Mouse (Mus musculus): ENCODE measurements around the gene Nmur1. TPM values are rescaled to one million over a fixed set of nuclear protein-coding genes. Genes with fewer than 3 reads are reported as not detected.

Nmur1 gene
- polyA plus RNA-seq, 1 experiment from 2014 or later, result 0.12 TPM

Small RNA genes within 50 kb of the gene (microRNA-seq; reads per million reads assigned to microRNA genes)
- gene mmu-mir-3535, result 83.9 reads per million, percentile 46 among the genes with 10 or more reads in this experiment

Other genes with a start within 250 kb of the Nmur1 start
- gene B3gnt7, start 123.4 kb downstream of the Nmur1 start, polyA plus RNA-seq (2014; fragmentation: Nextera tagmentation; extraction: Ambion mirVana), result 5.3 and 5.6 TPM in 2 replicates
- 483 and 544 TPM in 2 replicates for gene Ncl, start 66.8 kb downstream of the Nmur1 start, polyA plus RNA-seq (2014; fragmentation: Nextera tagmentation; extraction: Ambion mirVana)
- not detected in 2 replicates for gene Tex44, start 101 bp upstream of the Nmur1 start, polyA plus RNA-seq (2014; fragmentation: Nextera tagmentation; extraction: Ambion mirVana)
- gene Ptma, start 100.5 kb upstream of the Nmur1 start, polyA plus RNA-seq (2014; fragmentation: Nextera tagmentation; extraction: Ambion mirVana), result 4,370 and 4,506 TPM in 2 replicates
- gene Pde6d, start 156.4 kb upstream of the Nmur1 start, polyA plus RNA-seq (2014; fragmentation: Nextera tagmentation; extraction: Ambion mirVana), result 76.7 and 81.6 TPM in 2 replicates
- gene Cops7b, start 156.7 kb upstream of the Nmur1 start, polyA plus RNA-seq (2014; fragmentation: Nextera tagmentation; extraction: Ambion mirVana), result 57.8 and 61.6 TPM in 2 replicates
- gene Nppc, start 244.3 kb upstream of the Nmur1 start, polyA plus RNA-seq (2014; fragmentation: Nextera tagmentation; extraction: Ambion mirVana), result 0.55 and 0.67 TPM in 2 replicates

Measured in limb, embryonic 11.5 days (tissue).